Mouse (Mus musculus): ENCODE data around the gene Cdkl5. TPM values are rescaled to one million over a fixed set of nuclear protein-coding genes. Genes with fewer than 3 reads are reported as not detected.

The Cdkl5 gene
- polyA plus RNA-seq (2012; rRNA removed), result 0.26 and 0.30 TPM in 2 replicates

DNA sequence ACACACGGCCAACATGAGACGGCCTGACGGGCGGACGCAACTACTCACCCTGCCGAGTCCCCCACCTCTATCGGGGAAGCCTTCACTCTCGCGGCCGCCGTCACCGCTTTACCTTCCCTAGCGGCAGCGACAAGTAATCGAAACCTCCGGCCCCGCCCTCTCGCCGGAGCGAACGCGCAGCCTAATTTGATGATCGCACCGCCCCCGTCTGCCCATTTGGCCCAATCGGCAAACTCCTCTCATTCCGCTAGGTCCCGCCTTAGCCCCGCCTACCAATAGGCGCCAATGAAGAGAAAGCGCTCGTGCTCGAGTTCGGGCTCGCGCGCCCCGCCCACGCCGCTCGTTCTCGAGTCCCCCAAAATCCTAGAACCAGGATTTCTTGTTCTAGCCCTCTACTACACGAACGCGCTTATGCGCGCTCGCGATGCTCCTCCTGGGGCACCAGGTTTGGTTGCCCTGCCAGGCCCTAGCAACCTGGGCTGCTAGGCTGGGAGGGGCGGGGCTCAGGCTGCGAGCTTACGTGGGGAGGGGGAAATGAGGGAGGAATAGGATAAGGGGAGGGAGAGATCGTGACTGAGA lies at the start of gene Cdkl5:
Gene Cdkl5, minus strand, starts transcription at position 162 of the 579 bp plus-strand sequence.

DNA sequence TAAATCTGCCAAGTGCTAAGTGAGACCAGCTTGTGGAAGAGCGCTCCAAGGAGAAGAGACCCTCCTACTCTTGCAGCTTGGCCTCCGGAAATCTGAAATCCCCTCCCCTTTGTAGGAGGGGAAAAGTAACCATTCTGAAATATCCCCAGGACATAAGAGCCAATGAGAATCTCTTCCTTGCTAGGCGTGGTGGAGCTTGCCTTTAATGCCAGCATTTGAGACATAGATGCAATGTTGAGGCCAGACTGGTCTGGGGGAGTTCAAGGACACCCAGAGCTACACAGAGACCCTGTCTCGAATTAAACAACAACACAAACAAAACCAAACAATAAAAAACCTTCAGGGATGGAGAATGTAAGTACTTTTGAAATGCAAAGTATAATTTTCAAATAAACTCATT lies 87.6 kb downstream of the Cdkl5 start, which contains the start of gene Gja6:
Gene Gja6, minus strand, starts transcription at position 101 of the 400 bp plus-strand sequence.

DNA sequence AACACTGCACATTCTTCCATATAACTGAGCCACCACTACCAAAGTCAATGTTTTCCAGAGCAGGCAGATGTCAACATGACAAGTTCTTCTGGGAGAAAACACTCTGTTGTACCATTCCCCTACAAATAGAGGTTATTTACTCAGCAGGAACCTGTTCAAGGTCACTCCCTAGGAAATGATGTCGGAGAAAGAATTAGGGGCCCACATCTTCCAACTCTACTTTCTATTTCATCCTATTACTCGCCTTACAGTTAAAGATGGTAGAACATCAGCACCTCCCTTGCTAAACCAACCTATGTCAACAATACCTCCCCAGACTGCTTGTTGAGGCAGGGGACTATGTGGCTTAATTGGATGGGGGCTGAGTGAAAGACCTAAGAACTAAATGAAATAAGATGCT lies 226.8 kb downstream of the Cdkl5 start, which contains the start of gene Rs1:
Gene Rs1, plus strand, starts transcription at position 301 of the 400 bp plus-strand sequence.

DNA sequence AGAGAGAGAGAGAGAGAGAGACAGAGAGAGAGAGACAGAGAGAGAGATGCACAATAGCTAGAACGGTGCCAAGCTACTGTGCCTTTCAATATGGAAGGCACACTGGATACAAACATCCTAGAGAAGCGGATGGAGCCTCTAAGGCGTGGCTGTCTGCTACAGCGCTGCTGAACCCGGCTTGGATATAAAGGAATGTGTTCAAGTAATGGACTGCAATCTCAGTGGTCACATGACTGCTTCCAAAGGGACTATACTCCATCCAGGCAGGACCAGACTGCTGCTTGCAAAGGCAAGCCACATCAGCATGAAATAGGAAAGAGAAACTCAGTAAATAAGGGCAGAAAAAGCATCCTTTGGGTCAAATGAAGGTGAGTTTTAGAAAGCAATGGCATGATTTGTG lies 258.9 kb downstream of the Cdkl5 start, which contains the start of gene Ppef1:
Gene Ppef1, minus strand, starts transcription at position 116 of the 400 bp plus-strand sequence.

Other genes starting within 250 kb of the Cdkl5 start
- gene Rs1, start 226.7 kb downstream of the Cdkl5 start, polyA plus RNA-seq (2012; rRNA removed), result not detected in 2 replicates
- not detected in 2 replicates for gene Gja6, start 87.7 kb downstream of the Cdkl5 start, polyA plus RNA-seq (2012; rRNA removed)
- gene Scml2, start 122.5 kb upstream of the Cdkl5 start, polyA plus RNA-seq (2012; rRNA removed), result 0.28 and 0.41 TPM in 2 replicates

Measured in colon, adult 2 months (tissue).